Mouse (Mus musculus) bone marrow macrophage, adult 2 months (primary cell): ENCODE results near the gene Lypd6.

Experiments used
- CTCF ChIP-seq: IDR thresholded peaks from 2 replicates; pipeline ENCODE4 v1.5.1; 2012; ENCODE audit warnings: low read depth, mild to moderate bottlenecking, low read length, moderate library complexity
- POLR2A ChIP-seq: IDR thresholded peaks from 2 replicates; pipeline ENCODE4 v1.6.1; 2012; ENCODE audit warnings: mild to moderate bottlenecking, low read depth, low read length, borderline replicate concordance

- no peak for TF ChIP-seq CTCF
- TF ChIP-seq POLR2A: no peak
These were observed 134.3 kb downstream of the Lypd6 start for GRCm38 (mm10) chr2:50200541-50200940.
